Mouse (Mus musculus) heart, adult 2 months (tissue): Measurements from ENCODE around the gene Tgfbr3.

Experiments
- CTCF ChIP-seq: fragments of 200-600 bp; IDR thresholded peaks from 2 replicates; pipeline ENCODE4 v1.8.1; 2022; ENCODE audit warnings: antibody characterized with exemption, mild to moderate bottlenecking, moderate library complexity
- POLR2A ChIP-seq: fragments of 200-500 bp; IDR thresholded peaks from 2 replicates; pipeline ENCODE4 v1.6.1; 2011; ENCODE audit warnings: mild to moderate bottlenecking, low read depth, low read length, control low read depth; ENCODE audit not compliant: insufficient read depth

DNA sequence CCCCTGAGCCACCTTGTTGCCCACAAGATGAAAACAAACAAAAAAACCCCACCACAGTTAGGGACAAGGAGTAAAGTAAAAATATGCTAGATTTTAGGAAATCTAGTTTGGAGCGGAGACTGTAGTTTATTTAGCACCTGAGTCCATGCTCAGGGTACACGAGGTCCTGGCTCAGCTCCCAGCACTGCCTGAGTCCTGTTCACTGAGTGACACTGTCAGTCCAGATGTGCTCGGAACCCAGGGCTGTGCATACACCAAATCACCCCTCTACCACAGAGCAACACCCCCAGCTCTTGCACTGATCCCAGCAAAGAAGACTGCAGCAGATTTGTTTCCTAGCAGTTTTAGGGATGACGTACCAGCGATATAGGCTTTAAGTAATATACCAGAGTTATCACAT lies 119.6 kb downstream of the Tgfbr3 start:
- TF ChIP-seq CTCF, result no peak
- no peak for TF ChIP-seq POLR2A
